Mouse (Mus musculus) liver, adult 2 months (tissue): Measurements from ENCODE around the gene Thada.

ENCODE experiments used
- CTCF ChIP-seq: fragments of 200-500 bp; IDR thresholded peaks from 2 replicates; pipeline ENCODE4 v1.5.1; 2011; ENCODE audit warnings: low read depth, low read length, control low read depth
- POLR2A ChIP-seq: fragments of 200-500 bp; IDR thresholded peaks from 2 replicates; pipeline ENCODE4 v1.6.1; 2011; ENCODE audit warnings: low read length, control low read depth; ENCODE audit not compliant: insufficient read depth; ENCODE audit errors: extremely low read depth

DNA sequence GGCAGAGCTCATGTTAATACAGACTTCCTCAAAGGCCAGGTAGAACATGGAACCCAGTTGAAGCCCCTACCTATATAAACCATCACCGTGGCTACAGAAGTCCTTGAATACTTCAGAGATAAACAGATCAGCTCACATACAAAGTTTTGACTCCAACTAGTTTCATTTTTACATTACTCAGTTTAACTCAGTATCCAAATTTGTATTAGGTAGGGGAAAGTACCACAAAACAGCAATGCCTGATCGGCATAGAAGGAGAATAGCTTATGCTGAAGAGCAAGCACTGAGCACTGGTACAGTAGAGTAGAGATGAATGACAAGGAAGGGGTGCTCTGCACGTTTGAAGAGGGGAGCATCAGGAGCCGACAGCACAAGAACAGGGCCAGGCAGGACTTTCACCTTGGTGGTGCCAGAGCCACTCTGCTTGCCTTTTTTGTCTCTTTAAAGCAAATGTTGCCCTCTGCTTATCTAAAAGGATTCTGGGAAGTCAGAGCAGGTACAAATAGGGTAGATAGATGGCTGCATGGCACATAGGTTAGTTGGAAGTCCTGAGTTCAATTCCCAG is 136.0 kb downstream of the Thada start:
- TF ChIP-seq CTCF (no peak), POLR2A (no peak)
